Mouse (Mus musculus) myocyte (in vitro differentiated cells): ENCODE results near the gene Olig2.

Experiments used
- MYOD1 ChIP-seq, 3 experiments: IDR thresholded peaks; one replicate each; pipeline ENCODE4 v1.6.1; 2011; ENCODE audit warnings: control low read depth in 2 of 3, low read depth in 2 of 3, mild to moderate bottlenecking in 2 of 3, moderate library complexity in 1 of 3; ENCODE audit not compliant: insufficient read length in 2 of 3, control insufficient read depth in 1 of 3
- MYOG ChIP-seq, 3 experiments: IDR thresholded peaks; one replicate each; pipeline ENCODE4 v1.6.1; 2011; ENCODE audit warnings: control low read depth in 2 of 3, low read depth in 2 of 3, mild to moderate bottlenecking in 2 of 3; ENCODE audit not compliant: insufficient read length in 2 of 3, control insufficient read depth in 1 of 3, insufficient read depth in 1 of 3
- POLR2A ChIP-seq: IDR thresholded peaks from one replicate; pipeline ENCODE4 v1.6.1; 2011; ENCODE audit warnings: low read depth, mild to moderate bottlenecking, control low read depth, moderate library complexity; ENCODE audit not compliant: insufficient read length
- POLR2AphosphoS2 ChIP-seq: IDR thresholded peaks from one replicate; pipeline ENCODE4 v1.6.1; 2011; ENCODE audit warnings: low read depth, control low read depth; ENCODE audit not compliant: insufficient read length
- REST ChIP-seq: IDR thresholded peaks from one replicate; pipeline ENCODE4 v1.6.1; 2011; ENCODE audit warnings: mild to moderate bottlenecking, control low read depth, moderate library complexity; ENCODE audit not compliant: insufficient read depth, insufficient read length

- TF ChIP-seq POLR2A (no peak), REST (no peak), MYOD1 (IDR thresholded peaks at IDR 0.05; ENCODE audit: control insufficient read depth in 1 of 3, insufficient read length in 2 of 3, low read depth in 2 of 3) (peak; percentile 5 to 97 (median 52)), POLR2AphosphoS2 (no peak), MYOG (IDR thresholded peaks at IDR 0.05; ENCODE audit: control insufficient read depth in 1 of 3, insufficient read depth in 1 of 3, insufficient read length in 2 of 3, low read depth in 2 of 3) (peak; percentile 82 to 99 (median 88))
Measured at GRCm38 (mm10) chr16:91265972-91266371, 40.7 kb downstream of the Olig2 start.
